Mouse (Mus musculus) left cerebral cortex, adult 2 months (tissue): ENCODE measurements around the gene Tm6sf1. TPM values are rescaled to one million over a fixed set of nuclear protein-coding genes. Genes with fewer than 3 reads are reported as not detected.

ENCODE experiments used
- DNase-seq, 2 experiments: peaks; one replicate each; pipeline ENCODE4 v3.0.0; 2021 to 2022; ENCODE audit warnings: low spot score in 2 of 2, mixed read lengths in 1 of 2; ENCODE audit errors: extremely low spot score in 1 of 2
- H3K27ac ChIP-seq: fragments of 200-600 bp; 2 replicates; pipeline ENCODE4 v1.8.1; 2022
- H3K4me3 ChIP-seq: fragments of 200-600 bp; 2 replicates; pipeline ENCODE4 v1.8.1; 2022
- CTCF ChIP-seq: fragments of 200-600 bp; IDR thresholded peaks from 2 replicates; pipeline ENCODE4 v1.8.1; 2022; ENCODE audit warnings: antibody characterized with exemption, mild to moderate bottlenecking, moderate library complexity
- intact Hi-C: fragments of 180-260 bp; cut with DNase I; formaldehyde crosslinking; loops from one replicate; pipeline ENCODE4 v1.15.1; 2025
- total RNA-seq, 2 experiments: library from RNA; stranded (reverse); gene quantifications; 2 replicates each; pipeline ENCODE4 v1.2.3; 2021

Gene Tm6sf1
- total RNA-seq, 2 experiments from 2014 or later, result 30.9 to 33.7 TPM

- H3K4me3 ChIP-seq, result no peak overlapping the region
- peak overlapping the region; percentile 33; the same call in 1 of the 2 replicates for H3K27ac ChIP-seq
- intact Hi-C loops, result no loop called here
- no peak for TF ChIP-seq CTCF
- no peak for DNase-seq
Observed at GRCm38 (mm10) chr7:81854568-81855307, 4.1 kb upstream of the Tm6sf1 start.

- DNase-seq, result no peak
Observed at GRCm38 (mm10) chr7:81855694-81856093, 3.1 kb upstream of the Tm6sf1 start, which contains the start of gene Gm10160. Gene Gm10160 (minus strand): TSS chr7:81855794.

GRCm38 (mm10) chr7:81856221-81856620 lies 2.6 kb upstream of the Tm6sf1 start:
- no peak overlapping the region for H3K4me3 ChIP-seq
- DNase-seq, result no peak
- intact Hi-C loops, result no loop called here
- TF ChIP-seq CTCF, result no peak
- no peak overlapping the region for H3K27ac ChIP-seq

More at GRCm38 (mm10) chr7:81855694-81856093, 3.1 kb upstream of the Tm6sf1 start, which contains the start of gene Gm10160:
- H3K27ac ChIP-seq, result no peak within 1 kb of the TSS; the same call in 1 of the 2 replicates
- no peak within 1 kb of the TSS for H3K4me3 ChIP-seq
- intact Hi-C loops, result no loop called here
- no peak for TF ChIP-seq CTCF

GRCm38 (mm10) chr7:81858236-81858635 lies 565 bp upstream of the Tm6sf1 start:
- H3K4me3 ChIP-seq, result no peak overlapping the region
- intact Hi-C loops, result no loop called here
- DNase-seq, result no peak
- peak overlapping the region; percentile 79 for H3K27ac ChIP-seq
- TF ChIP-seq CTCF, result no peak

- DNase-seq, result no peak
- no peak for TF ChIP-seq CTCF
- Histone ChIP-seq H3K27ac (peak overlapping the region; percentile 79; the same call in 1 of the 2 replicates), H3K4me3 (peak overlapping the region; percentile 74)
- intact Hi-C loops, result loop anchor here (1.0 kb wide), 1 partner anchor 31 kb away; the partner anchor contains the start of gene Btbd1
Observed at GRCm38 (mm10) chr7:81860071-81860470, 1.3 kb downstream of the Tm6sf1 start.

- intact Hi-C loops, result loop anchor here (1.0 kb wide), 1 partner anchor 32 kb away; the partner anchor contains the start of gene Btbd1
- DNase-seq, result no peak
- no peak for TF ChIP-seq CTCF
- H3K4me3 ChIP-seq, result peak overlapping the region; percentile 23; the same call in 1 of the 2 replicates
- no peak overlapping the region for H3K27ac ChIP-seq
Observed at GRCm38 (mm10) chr7:81860996-81861395, 2.2 kb downstream of the Tm6sf1 start.

- no peak for DNase-seq
- no peak overlapping the region for H3K27ac ChIP-seq
- intact Hi-C loops, result no loop called here
Observed at GRCm38 (mm10) chr7:81861461-81861860, 2.7 kb downstream of the Tm6sf1 start.

GRCm38 (mm10) chr7:81861921-81862320 lies 3.1 kb downstream of the Tm6sf1 start:
- Histone ChIP-seq H3K4me3 (no peak overlapping the region), H3K27ac (no peak overlapping the region)
- intact Hi-C loops, result no loop called here
- no peak for TF ChIP-seq CTCF
- DNase-seq, result no peak

More at GRCm38 (mm10) chr7:81861461-81861860, 2.7 kb downstream of the Tm6sf1 start:
- TF ChIP-seq CTCF, result no peak
- H3K4me3 ChIP-seq, result no peak overlapping the region

GRCm38 (mm10) chr7:81862587-81863583 lies 4.1 kb downstream of the Tm6sf1 start:
- Histone ChIP-seq H3K27ac (peak overlapping the region; percentile 30; the same call in 1 of the 2 replicates), H3K4me3 (no peak overlapping the region)
- intact Hi-C loops, result no loop called here
- TF ChIP-seq CTCF, result no peak
- DNase-seq, result no peak

- H3K4me3 ChIP-seq, result no peak overlapping the region
- intact Hi-C loops, result no loop called here
- no peak for DNase-seq
- TF ChIP-seq CTCF, result no peak
- no peak overlapping the region for H3K27ac ChIP-seq
Observed at GRCm38 (mm10) chr7:81864552-81864951, 5.8 kb downstream of the Tm6sf1 start.

- no peak overlapping the region for H3K27ac ChIP-seq
- intact Hi-C loops, result no loop called here
- H3K4me3 ChIP-seq, result no peak overlapping the region
- TF ChIP-seq CTCF, result no peak
- DNase-seq, result no peak
Observed at GRCm38 (mm10) chr7:81865937-81866336, 7.1 kb downstream of the Tm6sf1 start.
